Mouse (Mus musculus) adrenal gland, adult 8-10 months (tissue): ENCODE results near the gene Faim. TPM values are rescaled to one million over a fixed set of nuclear protein-coding genes. Genes with fewer than 3 reads are reported as not detected.

Source experiments
- DNase-seq: peaks from one replicate; pipeline ENCODE4 v3.0.0; 2022
- total RNA-seq, 4 experiments: library from RNA; stranded (reverse); gene quantifications; 2 replicates each; pipeline ENCODE4 v1.2.4; 2022

The Faim gene
- total RNA-seq, 4 experiments from 2014 or later = 17.6 to 23.5 (median 20.7) TPM

DNA sequence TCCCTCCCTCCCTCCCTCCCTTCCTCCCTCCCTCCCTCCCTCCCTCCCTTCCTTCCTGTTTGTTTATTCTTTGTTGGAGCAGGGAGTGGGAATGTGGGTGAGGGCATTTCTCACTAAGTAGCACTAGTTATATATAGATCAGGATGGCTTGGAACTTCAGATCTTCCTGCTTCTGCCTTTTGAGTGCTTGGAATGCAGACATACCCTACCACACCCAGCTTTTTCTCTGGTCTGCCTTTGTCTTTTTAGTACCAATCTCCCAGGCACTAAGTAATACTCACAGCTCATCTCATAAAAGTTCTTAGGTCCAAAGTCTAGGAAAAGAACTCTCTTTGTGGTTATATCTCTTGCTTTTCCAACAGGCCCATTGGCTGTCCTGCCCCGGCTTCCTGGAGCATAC lies 10.1 kb upstream of the Faim start:
- DNase-seq = no peak

DNA sequence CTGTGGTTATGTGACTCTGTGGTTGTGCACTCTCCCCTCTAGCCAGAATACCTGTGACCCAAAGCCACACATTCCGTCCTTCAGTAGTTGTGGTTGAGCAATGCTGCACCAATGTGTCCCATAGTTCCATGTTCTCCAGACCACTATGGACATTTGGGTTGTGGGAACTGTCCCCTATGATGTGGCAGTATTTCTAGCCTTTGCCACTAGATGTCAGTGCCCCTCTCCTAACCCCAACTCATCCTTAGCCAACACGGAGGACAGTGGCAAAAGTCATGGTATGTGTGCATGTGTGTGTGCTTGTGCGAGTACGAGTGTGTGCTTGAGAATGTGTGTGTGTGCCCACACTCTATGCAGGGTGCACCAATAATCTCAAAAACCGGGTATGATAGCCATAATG lies 9.7 kb upstream of the Faim start:
- DNase-seq = no peak

DNA sequence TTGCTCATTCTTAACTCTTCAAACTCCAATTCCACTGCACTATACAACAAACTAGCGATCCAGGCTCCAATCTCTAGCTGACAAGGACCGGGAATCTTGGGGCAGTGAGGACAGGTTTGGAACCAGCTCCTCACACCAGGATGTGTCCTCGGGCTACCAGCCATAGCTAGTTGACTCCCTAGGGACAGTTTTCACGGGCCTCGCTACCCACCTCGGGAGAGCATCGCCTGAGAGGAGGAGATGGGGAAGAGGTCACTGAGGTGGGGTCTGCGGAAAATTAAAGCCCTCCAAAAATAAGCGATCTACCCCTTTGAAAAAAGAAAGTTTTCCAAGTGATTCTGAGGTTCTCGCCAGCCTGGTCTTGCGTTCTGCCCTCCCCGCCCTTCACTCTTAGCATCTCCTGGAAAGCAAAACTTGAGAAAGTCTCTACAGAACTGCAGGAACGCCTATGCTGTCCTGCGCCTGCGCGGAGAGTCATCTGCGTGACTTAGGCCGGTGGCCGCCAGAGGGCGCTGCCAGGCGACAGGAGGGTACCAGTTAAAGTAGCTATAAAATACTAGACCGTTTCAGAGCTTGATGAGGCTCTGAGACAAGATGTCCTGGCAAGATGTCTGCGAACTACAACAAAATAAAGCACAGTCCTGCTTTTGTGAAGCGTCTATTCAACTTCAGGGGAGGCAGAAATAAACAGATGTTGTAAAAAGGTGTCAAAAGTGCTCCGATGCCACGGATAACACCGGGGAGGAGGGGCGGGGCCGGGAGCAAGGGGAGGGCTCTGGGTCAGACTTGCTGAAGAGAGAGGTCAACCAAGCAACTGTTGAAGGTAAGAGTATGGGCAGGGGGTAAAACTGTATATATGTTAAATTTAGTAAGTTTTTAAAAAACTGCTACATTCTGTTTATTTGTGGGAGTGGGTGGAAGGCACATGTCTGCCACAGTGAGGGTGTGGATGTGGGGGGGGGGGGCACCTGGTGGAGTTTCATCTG lies 6.4 kb upstream of the Faim start:
- peak; percentile 73 for DNase-seq

DNA sequence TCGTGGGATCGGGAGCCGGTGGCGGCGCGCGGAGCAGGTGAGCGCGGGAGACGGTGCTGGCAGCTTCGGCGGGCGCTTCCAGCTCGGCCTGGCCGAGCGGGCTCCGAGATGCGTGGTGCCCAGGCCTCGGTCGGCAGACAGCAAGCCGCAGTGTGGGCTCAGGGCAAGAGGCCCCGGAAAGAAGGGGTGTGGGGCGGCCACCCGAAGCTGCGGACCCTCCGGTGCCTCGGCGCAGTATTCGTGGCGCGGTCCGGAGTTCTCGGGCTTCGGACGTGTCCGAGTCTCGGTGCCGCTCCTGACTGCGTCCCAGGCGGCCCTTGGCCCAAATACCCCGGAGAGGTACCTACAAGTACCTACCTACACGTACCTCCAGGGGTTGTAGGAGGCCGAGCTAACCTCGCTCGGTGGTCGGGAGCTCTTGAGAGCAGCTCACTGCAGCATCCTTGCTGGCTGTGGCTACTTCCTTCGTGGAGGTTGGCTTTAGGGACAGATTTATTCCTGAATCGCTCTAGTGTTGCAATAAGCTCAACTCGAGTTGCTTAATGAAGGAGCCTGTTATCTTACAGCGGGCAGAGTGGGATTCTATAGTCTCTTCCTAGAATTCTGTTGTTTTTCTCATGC lies 413 bp downstream of the Faim start:
- DNase-seq = no peak

DNA sequence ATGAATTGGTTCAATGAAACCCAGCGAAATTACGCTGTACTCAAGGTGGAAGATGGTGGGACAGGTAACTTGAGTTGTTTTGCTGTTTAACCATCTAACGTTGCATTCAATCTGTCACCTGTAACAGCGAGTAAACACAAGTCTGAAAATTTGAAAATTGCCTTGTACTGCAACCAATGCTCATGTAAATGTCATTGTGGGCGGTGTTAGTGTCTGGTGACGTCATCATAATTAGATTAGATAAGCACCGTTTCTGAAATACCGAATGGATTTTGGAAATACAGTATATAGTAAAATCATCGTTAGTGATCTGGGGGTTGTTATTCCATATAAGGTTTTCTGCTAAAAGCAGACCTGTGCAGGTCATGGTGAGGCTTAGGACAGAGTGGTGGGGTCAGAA lies 958 bp downstream of the Faim start:
- no peak for DNase-seq

DNA sequence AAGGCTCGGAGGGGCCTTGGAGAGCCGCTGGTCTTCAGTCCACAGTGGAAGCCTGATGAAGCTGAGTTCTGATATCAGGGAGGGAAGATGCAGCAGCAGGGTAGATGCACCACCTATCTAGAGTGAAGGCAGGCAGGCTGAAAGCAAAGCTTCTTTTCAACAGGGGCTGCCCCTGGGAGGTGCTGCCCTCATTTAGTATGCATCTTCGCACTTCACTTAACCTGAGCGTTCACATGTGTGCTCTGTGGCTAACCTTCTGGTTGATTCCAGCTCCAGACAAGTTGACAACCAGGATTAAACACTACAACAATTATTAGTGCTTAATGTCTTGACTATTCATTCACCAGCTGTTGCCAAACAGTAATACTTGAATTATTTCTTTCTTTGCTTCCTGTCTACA lies 7.9 kb downstream of the Faim start:
- no peak for DNase-seq

DNA sequence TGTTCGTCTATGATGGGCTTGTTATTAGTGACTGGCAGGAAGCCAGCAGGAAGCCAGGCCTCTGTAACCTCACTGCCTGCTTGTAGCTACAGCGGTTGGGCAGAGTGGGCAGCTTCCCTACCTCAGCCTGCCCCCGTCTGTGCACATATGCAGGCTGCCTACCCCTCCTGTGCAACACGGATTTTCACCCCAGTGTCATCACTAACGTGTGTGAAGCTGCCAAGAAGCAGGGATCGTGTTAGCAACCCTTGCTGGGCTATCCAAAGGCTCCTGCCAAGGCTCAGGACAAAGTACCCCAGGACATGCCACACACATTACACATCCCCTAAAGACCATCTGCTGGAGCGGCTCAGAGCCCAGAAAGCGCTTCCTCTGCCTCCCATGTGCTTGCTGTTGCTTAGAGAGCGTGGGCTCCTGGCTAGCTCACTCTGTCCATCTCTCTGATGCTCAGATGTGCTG lies 13.7 kb downstream of the Faim start:
- DNase-seq = no peak

DNA sequence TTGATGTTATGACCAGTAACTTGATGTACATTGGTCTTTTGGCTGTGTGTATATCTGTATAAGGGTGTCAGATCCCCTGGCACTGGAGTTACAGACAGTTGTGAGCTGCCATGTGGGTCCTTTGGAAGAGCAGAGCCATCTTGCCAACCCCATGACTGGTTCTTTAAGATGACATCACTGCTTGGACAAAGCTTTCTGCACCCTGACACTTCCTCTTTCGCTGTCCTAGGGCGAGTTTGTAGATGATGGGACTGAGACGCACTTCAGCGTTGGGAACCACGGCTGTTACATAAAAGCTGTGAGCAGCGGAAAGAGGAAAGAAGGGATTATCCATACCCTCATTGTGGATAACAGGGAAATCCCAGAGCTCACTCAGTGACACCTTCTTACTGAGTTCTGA lies 15.2 kb downstream of the Faim start:
- DNase-seq = no peak

DNA sequence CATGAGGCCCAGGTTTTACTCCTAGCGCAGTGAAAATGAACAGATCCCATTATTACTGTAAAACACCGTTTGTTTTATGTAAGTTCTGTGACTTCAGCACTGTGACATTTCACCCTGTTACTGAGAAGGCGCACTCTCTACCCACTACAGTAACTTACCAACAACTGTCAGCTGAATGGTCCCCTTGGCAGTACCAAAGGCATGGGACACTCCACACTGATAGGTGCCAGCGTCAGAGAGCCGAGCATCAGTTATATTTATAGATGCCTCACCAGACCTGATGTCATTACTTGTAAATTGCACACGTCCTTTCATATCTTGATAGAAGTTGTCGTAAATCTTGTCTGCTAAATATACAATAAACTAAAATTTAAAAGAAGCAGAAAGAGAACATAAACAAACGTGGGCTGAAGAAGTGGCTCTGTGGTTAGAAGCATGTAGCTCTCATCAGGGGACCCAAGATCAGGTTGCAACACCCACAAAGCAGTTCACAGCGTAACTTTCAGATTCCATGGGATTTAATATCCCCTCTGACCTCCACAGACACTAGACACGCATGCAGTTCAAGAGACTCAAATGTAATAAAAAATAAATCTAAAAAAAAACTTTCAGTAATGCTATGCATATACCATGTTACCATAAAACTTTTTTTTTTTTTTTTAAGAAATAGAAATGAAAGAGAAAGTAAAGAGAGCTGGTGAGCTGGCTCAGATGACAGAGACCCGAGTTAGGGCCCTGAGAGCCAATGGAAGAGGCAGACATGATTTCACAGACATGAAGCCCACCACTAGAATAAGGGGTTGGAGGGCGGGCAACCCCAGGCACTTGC lies 23.1 kb downstream of the Faim start:
- DNase-seq = no peak

DNA sequence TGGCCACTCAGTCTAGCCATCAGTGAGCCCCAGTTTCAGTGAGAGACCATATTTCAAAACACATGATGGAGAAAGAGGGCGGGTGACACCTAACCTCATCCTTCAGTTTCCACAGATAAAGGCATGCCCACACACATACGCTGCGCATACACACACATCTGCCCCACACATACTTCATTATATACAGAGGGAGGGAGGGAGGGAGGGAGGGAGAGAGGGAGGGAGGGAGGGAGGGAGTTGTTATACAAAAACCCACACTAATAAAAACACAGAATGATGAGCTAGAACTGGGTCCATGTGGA lies 23.7 kb downstream of the Faim start:
- DNase-seq = no peak

DNA sequence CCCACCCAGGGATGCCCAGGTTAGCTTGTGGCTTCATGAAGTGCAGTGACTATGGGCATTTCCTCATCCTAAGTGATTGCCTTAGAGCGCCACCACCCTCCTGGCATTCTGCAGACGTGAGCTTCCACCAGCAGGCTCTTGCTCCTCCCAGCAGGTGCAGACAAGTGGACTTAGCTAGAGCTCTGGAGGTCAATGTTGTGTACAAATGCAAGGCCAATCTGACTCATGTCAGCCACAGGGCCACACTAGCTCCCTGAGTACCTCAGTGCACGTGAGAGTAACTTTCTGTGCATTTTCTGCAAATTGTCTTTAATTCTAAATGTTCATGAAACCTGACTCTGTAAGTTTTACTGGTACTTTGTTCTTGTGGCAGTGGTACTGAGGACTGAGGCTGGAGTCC lies 30.1 kb downstream of the Faim start:
- peak; percentile 17 for DNase-seq

DNA sequence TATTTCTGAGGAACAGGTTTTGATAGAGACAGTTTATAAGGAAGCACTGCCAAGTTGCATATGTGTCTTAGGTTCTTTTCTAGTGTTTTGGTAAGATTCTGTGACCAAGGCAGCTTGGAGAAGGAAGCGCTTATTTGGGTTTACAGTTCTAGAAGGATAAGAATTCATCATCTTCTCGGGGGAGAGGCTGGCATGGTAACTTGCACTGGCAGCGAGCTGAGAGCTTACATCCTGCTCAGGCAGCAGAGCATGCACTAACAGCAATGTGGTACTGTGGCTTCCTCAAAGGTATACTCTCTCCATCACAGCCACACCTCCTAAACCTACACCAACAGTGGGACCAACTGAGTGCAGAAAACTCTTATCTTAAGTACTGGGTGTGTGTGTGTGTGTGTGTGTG lies 30.6 kb downstream of the Faim start:
- no peak for DNase-seq

DNA sequence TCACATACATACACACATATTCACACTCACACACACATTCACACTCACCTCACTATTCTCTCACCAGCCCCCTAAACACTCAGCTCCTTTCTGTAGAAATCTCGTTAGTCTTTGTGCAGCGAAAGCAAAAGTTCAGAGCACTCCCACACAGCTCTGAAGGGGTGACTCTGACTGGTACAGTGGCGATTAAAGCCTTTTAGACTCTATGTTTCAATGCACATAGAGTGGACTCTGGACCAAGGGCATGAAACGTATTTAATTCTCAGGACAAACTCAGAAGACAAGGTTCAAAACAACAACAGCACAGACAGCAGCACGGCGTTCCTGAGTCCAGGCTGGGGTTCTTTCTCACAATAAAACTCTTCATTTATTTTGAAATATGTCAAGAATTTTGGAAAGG lies 31.5 kb downstream of the Faim start:
- no peak for DNase-seq

DNA sequence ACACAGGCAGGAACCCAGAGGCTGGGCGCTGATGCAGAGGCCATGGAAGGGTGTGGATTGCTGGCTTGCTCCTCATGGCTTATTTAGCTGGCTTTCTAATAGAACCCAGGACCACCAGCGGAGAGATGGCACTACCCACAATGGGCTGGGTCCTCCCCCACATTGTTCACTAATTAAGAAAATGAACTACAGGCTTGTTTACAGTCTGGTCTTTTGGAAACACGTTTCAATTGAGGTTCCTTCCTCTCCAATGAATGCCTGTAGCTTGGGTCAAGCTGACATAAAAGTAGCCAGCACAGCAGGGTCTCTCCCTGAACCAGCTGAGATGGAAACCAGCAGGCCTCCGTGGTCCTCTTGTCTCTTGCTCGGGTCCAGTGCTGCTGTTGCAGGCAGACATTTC lies 35.0 kb downstream of the Faim start:
- DNase-seq = no peak

DNA sequence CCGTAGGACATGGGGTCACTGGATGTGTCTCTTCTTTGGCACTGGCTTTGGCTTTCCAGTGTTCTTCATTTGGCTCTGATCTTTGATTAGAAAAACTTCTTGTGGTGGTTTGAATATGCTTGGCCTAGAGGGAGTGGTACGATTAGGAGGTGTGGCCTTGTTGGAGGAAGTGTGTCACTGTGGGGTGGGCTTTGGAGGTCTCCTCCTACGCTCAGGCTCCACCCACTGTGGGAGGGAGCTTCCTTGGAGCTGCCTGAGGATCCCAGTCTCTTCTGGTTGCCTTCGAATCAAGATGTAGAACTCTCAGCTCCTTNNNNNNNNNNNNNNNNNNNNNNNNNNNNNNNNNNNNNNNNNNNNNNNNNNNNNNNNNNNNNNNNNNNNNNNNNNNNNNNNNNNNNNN lies 35.6 kb downstream of the Faim start:
- DNase-seq = no peak

DNA sequence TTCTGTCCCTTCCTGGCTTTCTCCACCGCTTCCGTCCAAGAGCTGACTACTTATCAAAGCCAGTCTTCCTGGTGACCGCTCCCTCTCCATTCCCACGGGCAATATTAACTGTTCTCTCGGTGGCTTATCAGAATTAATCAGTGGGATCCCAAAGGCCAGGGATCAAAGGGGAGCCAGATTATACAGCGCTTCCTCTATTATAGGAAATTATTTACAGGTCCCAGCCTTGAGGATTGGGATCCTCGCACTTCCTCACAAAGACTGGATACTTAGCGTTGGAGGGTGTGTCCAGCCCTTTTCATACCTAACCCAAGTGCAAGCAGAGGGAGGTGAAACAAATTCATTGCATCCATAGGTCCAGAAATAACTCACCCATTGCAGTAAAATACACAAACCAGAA lies 45.9 kb downstream of the Faim start:
- DNase-seq = no peak

DNA sequence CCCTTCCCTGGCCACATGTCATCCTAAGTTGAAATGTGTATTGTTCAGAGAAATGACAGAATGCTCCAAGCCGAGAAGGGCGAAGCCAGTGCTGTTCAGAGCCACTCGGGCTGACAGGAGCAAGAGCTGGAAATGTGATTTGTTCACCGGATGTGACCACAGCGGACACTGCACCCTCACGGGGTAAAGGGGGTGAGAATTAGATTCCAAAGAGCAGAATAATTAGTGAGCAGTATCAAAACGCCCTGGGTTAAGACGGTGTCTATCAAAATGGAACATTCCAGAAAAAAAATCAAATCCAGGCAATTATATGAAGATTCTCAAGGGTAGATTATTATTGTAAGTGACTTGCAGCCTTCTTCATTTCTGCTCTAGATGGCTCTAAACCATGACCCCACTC lies 47.9 kb downstream of the Faim start:
- DNase-seq = no peak

DNA sequence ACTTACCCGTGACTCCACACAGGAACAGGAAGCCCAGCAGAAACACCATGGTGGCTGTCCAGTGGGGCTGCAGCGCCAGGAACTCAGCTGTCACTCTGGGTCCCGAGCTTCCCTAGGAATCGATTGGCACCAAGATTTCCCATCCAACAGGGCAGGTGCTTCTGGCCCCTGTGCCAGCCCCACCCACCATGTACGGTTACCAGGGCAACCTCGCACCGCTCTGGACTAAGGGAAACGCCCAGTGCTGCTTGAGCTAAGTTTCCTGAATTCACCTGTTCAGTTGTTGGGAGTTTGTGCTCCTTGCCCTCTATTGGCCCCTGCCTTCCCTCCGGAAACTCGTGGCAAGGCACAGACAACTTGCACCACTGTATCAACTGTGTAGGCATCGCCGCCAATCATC lies 49.4 kb downstream of the Faim start, which contains the start of gene Gm1123:
Gene Gm1123 (minus strand): TSS at position 141 of the 400 bp plus-strand sequence.
- no peak for DNase-seq

DNA sequence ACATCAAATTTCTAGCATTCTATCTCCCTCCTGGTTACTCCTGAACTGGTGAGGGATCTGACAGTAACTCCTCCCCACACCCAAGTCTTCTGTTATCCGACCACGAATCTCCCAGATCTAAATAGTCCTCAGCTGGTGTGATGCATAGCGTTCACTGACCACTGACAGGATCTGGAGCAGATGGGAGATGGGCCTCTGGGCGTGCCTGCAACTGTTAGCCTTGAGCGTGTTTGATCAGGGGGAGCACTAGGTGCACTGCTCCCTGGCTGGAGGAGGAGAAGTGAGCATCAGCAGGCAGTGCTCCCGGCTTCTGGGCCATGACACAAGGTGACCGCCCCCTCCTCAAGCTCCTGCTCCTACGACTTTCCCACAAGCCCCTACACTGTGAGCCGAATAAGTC lies 55.8 kb downstream of the Faim start:
- DNase-seq = no peak

DNA sequence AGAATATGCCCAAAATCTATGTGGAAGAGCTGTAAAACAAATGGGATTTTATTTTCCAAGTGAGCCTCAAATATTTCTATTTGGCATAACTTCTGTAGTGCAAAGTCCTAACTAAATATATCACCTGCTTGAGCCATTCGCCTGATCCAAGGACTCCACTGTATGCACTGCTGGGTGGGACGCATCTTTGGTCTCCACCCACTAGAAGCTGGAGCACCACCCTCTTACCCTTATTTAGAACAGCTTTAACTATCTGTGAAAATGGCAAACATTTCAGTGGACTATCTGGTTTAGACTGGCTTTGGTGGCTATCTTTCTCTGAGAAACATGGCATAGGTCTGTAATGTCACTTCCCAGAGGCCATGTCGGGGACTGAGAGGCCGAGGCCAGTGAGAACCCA lies 56.5 kb downstream of the Faim start:
- no peak for DNase-seq

DNA sequence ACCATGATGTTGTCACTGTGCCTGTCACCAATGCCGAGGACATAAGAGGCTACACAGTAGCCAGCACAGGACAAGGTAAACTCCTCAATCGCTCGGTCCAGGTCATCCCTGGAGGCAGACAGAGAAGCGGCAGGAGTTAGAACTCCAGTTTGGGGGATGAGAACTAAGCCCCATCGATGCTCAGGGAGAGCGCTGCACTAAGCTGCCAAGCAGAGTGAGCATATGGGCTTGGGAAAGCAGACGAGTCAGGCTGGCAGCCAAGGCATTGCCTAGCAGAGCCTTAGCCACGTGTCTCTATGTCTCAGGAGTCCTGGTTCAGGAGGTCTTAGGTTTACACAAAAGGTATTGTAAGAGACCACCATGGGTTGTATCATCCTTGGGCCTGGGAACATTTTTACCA lies 58.6 kb downstream of the Faim start:
- no peak for DNase-seq

DNA sequence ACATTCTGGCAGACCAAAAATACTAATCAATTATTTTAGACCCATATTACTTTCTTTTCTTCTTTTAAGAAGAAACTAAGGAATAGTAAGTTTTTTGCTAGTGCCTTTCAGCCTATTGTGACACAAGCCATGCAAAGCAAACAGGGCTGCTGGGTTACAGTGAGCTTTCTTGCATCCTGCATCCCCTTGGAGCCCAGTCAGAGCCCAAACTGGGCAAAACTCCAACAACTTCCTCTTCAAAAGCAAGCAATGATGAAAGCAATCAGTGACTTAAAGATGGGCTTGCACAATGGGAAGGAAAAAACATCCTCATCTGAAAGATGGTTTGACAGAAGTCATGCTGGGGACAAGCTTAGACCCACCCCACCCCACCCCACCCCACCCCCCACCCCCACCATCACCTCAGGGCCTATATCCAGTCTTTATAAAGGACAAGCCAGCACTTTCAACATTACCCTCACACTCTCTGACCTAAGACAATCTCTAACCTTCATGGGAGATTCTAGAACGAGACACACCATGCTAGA lies 62.6 kb downstream of the Faim start:
- DNase-seq = no peak

DNA sequence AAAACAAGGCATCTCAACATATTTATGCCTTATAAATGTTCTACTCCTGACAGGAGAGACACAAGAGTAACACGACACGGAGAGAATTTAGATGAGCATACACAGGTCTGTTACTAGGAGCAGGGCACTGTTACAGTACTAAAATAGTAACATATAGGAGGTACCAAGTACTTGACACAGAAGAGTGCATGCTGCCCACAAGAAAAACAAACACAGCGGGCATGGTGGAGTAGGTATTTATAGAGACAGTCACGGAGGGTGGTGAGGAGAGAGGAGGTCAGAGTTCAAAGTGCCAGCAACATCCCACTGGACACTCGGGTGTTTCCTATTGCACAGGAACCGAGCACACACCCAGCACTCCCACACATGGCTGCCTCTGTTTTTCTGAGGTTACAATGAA lies 63.6 kb downstream of the Faim start:
- DNase-seq = no peak
